Mouse (Mus musculus): Measurements from ENCODE around the gene Rnf151.
"Not testable (repeated sequence)": the region's sequence is repeated elsewhere in the genome, so short reads cannot be mapped to it uniquely, and the experiment has no call there.

The Rnf151 gene

DNA sequence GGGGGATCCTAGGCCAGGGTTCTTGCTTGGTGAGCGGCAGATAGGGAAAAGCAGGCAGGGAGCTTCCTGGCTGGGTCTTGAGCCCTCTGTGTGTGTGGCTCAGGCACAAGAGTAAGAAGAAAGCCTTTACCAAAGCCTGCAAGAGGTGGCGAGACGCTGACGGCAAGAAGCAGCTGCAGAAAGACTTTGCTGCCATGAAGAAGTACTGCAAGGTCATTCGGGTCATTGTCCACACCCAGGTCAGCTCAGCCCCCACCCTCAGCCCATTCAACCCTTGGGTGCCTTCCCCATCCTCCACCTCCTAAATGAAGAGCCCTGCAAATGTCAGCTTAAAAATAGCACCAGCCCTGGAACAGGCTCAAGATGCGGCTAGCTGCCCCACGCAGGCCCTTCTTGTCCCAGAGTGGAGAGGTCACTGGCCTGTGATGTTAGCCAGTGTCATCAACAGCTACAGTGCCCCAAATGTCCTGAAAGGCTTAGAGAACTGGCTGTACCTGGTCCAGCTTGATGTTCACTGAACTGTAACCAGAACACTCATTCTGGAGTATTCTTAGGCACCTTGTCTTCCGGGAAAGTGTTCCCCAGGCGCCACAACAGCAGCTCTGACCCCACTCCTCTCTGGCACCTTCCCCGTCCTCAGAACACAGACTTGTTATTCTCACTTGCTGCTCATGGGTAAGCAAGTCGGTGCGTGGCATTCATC lies 14.5 kb upstream of the Rnf151 start:
- no peak for DNase-seq (ENCODE audit: low read depth)

GRCm38 (mm10) chr17:24730787-24731186 lies 12.9 kb upstream of the Rnf151 start:
- no peak for DNase-seq (ENCODE audit: low read depth)

DNA sequence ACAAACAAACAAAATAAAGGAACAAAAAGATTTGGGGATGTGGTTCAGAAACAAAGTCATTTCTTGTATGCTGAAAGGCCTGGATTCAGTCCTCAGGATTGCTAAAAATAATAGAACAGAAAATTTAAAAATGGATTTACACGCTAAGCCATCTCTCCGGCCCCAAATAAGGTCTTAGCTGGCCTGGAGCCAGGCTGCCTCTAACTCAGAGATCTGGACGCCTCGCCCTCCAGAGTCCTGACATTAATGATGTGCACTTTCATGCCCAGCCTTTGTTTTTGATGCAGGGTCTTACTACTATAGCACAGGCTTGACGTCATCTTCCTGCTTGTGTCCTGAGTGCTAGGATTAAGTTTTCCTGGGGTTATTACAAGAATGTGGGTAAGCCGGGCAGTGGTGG lies 11.2 kb upstream of the Rnf151 start:
- no peak for DNase-seq (ENCODE audit: low read depth)

GRCm38 (mm10) chr17:24728184-24728583 lies 10.3 kb upstream of the Rnf151 start:
- no peak for DNase-seq (ENCODE audit: low read depth)

GRCm38 (mm10) chr17:24727618-24728017 lies 9.8 kb upstream of the Rnf151 start, which contains the start of gene Rpl3l:
Gene Rpl3l (plus strand): TSS chr17:24727820.
- DNase-seq (ENCODE audit: low read depth) = no peak

DNA sequence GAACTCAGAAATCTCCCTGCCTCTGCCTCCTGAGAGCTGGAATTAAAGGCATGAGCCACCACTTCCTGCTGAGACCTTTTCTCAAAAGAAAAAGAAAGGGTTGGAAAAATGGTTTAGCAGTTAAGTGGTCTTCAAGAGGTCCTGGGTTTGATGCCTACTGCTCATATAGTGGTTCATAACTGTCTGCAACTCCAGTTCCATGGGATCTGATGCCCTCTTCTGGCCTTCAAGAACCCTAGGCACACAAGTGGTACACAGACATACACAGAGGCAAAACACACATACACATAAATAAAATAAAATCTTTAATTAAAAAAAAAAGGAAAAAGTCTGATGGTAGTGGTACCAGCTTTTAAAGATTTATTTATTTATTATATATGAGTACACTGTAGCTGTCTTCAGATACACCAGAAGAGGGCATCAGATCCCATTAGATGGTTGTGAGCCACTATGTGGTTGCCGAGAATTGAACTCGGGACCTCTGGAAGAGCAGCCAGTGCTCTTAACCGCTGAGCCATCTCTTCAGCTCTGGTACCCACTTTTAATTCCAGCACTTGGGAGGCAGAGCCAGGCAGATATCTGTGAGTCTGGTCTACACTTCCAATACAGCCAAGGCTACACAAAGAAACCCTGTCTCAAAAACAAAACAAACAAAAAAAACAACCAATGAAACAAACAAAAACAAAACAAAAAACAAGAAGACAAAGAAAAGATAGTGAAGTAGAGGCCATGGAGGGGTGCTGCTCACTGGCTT lies 8.0 kb upstream of the Rnf151 start:
- DNase-seq (ENCODE audit: low read depth) = no peak

DNA sequence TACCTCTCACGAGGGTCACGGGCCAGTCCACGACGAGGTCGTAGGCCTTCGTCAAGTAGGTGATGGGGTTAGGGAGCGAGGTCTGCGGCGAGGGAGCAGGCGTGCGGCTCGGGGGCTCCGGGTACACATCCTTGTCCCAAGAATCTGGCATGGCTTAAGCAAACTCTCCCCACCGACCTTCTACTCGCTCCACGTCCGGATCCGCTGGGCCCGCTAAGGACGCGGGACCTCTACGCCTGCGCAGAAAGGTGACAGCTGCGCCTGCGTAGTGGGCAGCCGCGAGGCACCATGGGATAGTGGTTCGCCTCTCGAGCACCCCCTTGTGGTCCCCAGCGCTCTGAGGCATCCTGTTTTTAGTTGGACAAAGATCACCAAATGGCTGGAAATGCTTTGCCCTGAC lies 6.3 kb upstream of the Rnf151 start, which contains the start of gene Ndufb10:
Gene Ndufb10, minus strand, starts transcription at position 295 of the 400 bp plus-strand sequence.
- DNase-seq (ENCODE audit: low read depth) = peak; percentile 95

- DNase-seq (ENCODE audit: low read depth) = no peak
Observed at GRCm38 (mm10) chr17:24723881-24724180, 6.0 kb upstream of the Rnf151 start.

- DNase-seq (ENCODE audit: low read depth) = no peak
Observed at GRCm38 (mm10) chr17:24723122-24723880, 5.4 kb upstream of the Rnf151 start.

DNA sequence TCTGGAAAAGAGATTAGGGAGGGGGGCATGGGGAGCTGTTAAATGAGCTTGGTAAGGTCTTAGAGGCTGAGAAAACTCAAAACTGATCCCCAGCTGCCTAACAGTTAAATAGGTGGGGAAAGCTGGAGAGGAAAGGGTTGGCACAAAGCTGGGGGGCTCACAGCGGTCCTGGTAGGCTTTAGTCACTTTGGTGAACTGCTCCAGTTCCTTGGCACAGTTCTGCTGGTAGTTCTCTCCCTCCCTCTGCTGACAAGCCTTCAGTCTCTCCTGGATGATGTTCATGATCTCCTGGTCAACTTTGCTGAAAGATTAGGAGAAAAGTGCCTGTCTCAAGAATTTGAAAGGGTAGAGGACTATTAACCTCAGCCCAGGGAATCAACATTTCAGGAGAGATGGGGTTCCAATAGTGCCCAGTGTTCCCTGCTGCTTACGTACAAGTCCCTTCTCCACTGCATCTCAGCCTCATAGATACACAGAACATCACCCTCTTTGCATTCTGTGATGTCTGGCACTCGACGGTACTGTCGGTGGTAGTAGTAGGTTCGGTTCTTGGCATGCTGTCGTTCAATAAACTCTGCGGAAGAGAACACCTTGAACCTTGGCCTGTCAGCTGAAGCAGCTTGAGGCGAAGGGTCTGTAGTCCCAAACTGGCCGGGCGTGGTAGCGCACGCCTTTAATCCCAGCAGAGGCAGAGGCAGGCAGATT lies 4.5 kb upstream of the Rnf151 start:
- DNase-seq (ENCODE audit: low read depth) = no peak

DNA sequence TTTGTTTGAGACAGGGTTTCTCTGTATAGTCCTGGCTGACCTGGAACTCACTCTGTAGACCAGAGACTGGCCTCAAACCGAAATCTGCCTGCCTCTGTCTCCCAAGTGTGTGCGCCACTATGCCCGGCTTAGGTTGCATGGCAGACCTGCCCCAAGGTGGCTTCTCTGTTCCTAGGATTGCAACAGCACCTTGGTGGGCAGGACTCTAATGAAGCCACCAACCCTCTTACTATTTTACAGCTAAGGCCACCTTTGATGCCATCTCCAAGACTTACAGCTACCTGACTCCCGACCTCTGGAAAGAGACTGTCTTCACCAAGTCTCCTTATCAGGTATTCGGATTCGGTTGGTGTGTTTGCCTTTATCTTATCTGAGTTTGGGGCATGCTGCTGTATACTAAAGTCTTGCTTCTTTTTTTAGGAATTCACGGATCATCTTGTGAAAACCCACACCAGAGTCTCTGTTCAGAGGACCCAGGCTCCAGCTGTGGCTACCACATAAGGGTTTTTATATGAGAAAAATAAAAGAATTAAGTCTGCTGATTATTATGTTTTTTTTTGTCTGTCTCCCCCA lies 3.6 kb upstream of the Rnf151 start:
- DNase-seq (ENCODE audit: low read depth) = not testable (repeated sequence)

DNA sequence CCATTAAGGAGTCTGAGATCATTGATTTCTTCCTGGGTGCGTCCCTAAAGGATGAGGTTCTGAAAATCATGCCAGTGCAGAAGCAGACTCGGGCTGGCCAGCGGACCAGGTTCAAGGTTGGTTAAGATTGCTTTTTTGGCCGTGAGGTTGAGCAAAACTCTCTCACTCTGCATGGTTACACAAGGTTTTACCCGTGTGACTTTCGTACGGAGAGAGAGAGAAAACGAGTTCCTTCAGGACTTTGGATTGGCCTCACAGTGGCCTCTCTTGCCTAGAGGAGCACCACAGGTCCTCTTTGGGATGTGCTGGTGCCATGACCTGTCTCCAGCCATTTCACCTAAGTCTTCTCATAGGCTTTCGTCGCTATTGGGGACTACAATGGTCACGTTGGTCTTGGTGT lies 2.8 kb upstream of the Rnf151 start:
- DNase-seq (ENCODE audit: low read depth) = not testable (repeated sequence)

- DNase-seq (ENCODE audit: low read depth) = peak; percentile 96
Observed at GRCm38 (mm10) chr17:24719494-24720222, 1.8 kb upstream of the Rnf151 start.

DNA sequence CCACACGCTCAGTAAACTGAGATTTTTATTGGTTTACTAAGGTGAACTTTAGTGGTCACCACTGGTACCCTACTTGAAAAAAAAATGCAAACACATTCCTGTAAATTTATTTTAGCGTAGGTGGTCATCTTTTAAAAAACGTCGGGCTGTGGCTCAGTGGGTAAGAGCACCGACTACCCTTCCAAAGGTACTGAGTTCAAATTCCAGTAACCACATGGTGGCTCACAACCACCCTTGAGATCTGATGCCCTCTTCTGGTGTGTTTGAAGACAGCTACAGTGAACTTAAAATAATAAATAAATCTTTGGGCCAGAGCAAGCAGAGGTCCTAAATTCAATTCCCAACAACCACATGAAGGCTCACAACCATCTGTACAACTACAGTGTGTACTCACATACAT lies 1.1 kb upstream of the Rnf151 start:
- DNase-seq (ENCODE audit: low read depth) = not testable (repeated sequence)

GRCm38 (mm10) chr17:24716166-24716682 lies 1.6 kb downstream of the Rnf151 start:
- DNase-seq (ENCODE audit: low read depth) = no peak

- DNase-seq (ENCODE audit: low read depth) = no peak
Observed at GRCm38 (mm10) chr17:24715556-24715955, 2.3 kb downstream of the Rnf151 start.

- no peak for DNase-seq (ENCODE audit: low read depth)
Observed at GRCm38 (mm10) chr17:24708646-24709045, 9.2 kb downstream of the Rnf151 start.

GRCm38 (mm10) chr17:24707801-24708425 lies 9.9 kb downstream of the Rnf151 start:
- DNase-seq (ENCODE audit: low read depth) = no peak

- DNase-seq (ENCODE audit: low read depth) = peak; percentile 89
Observed at GRCm38 (mm10) chr17:24706982-24707800, 10.7 kb downstream of the Rnf151 start, which contains the start of gene Tbl3. Gene Tbl3 (minus strand): TSS chr17:24707660.
